Mouse (Mus musculus) midbrain, postnatal 0 days (tissue): ENCODE results near the gene S100pbp. TPM values are rescaled to one million over a fixed set of nuclear protein-coding genes. Genes with fewer than 3 reads are reported as not detected.

Experiments
- ATAC-seq: fragments of 200-750 bp; cut with Nextera tagmentation; 2 replicates; pipeline ENCODE4 v1.8.0; 2017; ENCODE audit warnings: moderate number of reproducible peaks, mild to moderate bottlenecking, moderate TSS enrichment, moderate library complexity; ENCODE audit not compliant: low FRiP score
- DNase-seq: peaks from one replicate; pipeline ENCODE4 v3.0.0-alpha.2; 2015; ENCODE audit warnings: low spot score
- H3K27ac ChIP-seq: fragments of 300-500 bp; sonication (generic); 2 replicates; pipeline ENCODE4 v1.5.1; 2014; ENCODE audit warnings: low read depth, mild to moderate bottlenecking, low read length, mixed read lengths
- H3K27me3 ChIP-seq: fragments of 300-500 bp; sonication (generic); 2 replicates; pipeline ENCODE4 v1.6.1; 2014; ENCODE audit warnings: low read length, control low read depth, mixed read lengths; ENCODE audit not compliant: insufficient read depth
- H3K36me3 ChIP-seq: fragments of 300-500 bp; sonication (generic); 2 replicates; pipeline ENCODE4 v1.6.1; 2014; ENCODE audit warnings: low read length, control low read depth, mixed read lengths; ENCODE audit not compliant: insufficient read depth
- H3K4me1 ChIP-seq: fragments of 300-500 bp; sonication (generic); 2 replicates; pipeline ENCODE4 v1.6.1; 2014; ENCODE audit warnings: mild to moderate bottlenecking, control low read depth, antibody characterized with exemption, low read length, mixed read lengths; ENCODE audit not compliant: insufficient read depth
- H3K4me2 ChIP-seq: fragments of 300-500 bp; sonication (generic); 2 replicates; pipeline ENCODE4 v1.6.1; 2014; ENCODE audit warnings: low read depth, mild to moderate bottlenecking, low read length, mixed read lengths; ENCODE audit not compliant: poor library complexity, severe bottlenecking
- H3K4me3 ChIP-seq: fragments of 300-500 bp; sonication (generic); 2 replicates; pipeline ENCODE4 v1.5.1; 2014; ENCODE audit warnings: low read depth, mild to moderate bottlenecking, low read length, moderate library complexity
- H3K9ac ChIP-seq: fragments of 300-500 bp; sonication (generic); replicated peaks from 2 replicates; pipeline ENCODE4 v1.6.1; 2014; ENCODE audit warnings: mild to moderate bottlenecking, low read length, moderate library complexity, mixed read lengths; ENCODE audit not compliant: poor library complexity, severe bottlenecking
- H3K9me3 ChIP-seq: fragments of 300-500 bp; sonication (generic); 2 replicates; pipeline ENCODE4 v1.6.1; 2016; ENCODE audit warnings: low read length, control low read depth
- CTCF ChIP-seq: IDR thresholded peaks from 2 replicates; pipeline ENCODE4 v1.5.1; 2016; ENCODE audit warnings: antibody characterized with exemption, mild to moderate bottlenecking
- WGBS: fragments of 180-500 bp; shearing (Covaris S2); extraction: QIAGEN DNeasy Blood & Tissue Kit; methylation state at CpG from one replicate; pipeline ENCODE4 v1.1.7; 2014; 5-methylcytosine and 5-hydroxymethylcytosine counted together
- polyA plus RNA-seq: library from polyadenylated mRNA; unstranded; fragments of >200 nt; fragmentation: Nextera tagmentation; extraction: Ambion mirVana; gene quantifications from 2 replicates; pipeline ENCODE4 v1.2.1, GENCODE M21; 2015
- total RNA-seq: library from RNA; depleted of rRNA; stranded (reverse); fragments of >200 nt; gene quantifications from 2 replicates; pipeline ENCODE4 v1.2.3, GENCODE M21; 2014

S100pbp gene
- total and polyA plus RNA-seq, 2 experiments from 2014 or later, result 24.2 to 49.6 TPM

- WGBS, result 9% methylated on average over 22 of the region's 22 CpGs
- H3K4me1 ChIP-seq, result peaks cover 21% of the 10 kb centered on the region; the same call in 1 of the 2 replicates
- H3K27me3 ChIP-seq, result no peaks in the 10 kb centered on the region
- H3K4me3 ChIP-seq, result peak overlapping the region; percentile 50
- peak overlapping the region; percentile 69 for H3K4me2 ChIP-seq
- no peaks in the 10 kb centered on the region for H3K9me3 ChIP-seq
- H3K9ac ChIP-seq, result peak overlapping the region; percentile 52
- ATAC-seq (peak; percentile 18; the same call in 1 of the 2 replicates), DNase-seq (peak; percentile 68)
- H3K27ac ChIP-seq, result no peak overlapping the region; the same call in 1 of the 2 replicates
- TF ChIP-seq CTCF, result no peak
- H3K36me3 ChIP-seq, result peaks cover 26% of the 10 kb centered on the region
Measured at GRCm38 (mm10) chr4:129227170-129227984, 37.9 kb upstream of the S100pbp start.

DNA sequence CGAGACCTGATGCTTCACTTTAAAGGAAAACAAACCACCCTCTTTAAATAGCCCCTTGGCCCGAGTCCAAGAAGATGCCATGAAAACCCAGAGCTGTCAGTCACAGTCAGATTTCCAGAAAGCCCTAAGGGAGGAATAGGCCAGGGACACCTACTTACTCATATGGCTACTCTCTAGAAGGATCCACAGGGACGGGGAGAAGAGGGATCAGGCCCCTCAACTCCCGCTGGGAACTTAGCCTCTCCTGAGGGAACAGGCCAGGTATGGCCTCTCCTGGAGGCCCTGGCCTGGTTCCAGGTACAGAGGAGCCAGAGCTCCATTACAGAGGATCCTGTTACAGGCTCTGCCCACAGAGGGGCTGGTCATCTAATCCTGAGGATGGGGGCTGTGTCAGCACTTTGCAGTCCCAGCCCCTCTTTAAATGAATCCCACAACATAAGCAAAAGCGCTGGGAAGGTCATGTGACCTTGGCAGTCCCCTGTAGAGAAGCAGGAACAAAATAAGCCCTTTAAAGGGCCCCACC, 37.0 kb upstream of the S100pbp start:
- peaks cover 21% of the 10 kb centered on the region; the same call in 1 of the 2 replicates for H3K4me1 ChIP-seq
- no peak overlapping the region; the same call in 1 of the 2 replicates for H3K27ac ChIP-seq
- peaks cover 33% of the 10 kb centered on the region for H3K36me3 ChIP-seq
- 22% methylated on average over 5 of the region's 5 CpGs for WGBS
- H3K9ac ChIP-seq, result peak overlapping the region; percentile 52
- no peaks in the 10 kb centered on the region for H3K27me3 ChIP-seq
- H3K4me2 ChIP-seq, result peak overlapping the region; percentile 69
- TF ChIP-seq CTCF, result no peak
- H3K4me3 ChIP-seq, result peak overlapping the region; percentile 50
- no peaks in the 10 kb centered on the region for H3K9me3 ChIP-seq
- DNase-seq, result no peak
- ATAC-seq, result no peak

DNA sequence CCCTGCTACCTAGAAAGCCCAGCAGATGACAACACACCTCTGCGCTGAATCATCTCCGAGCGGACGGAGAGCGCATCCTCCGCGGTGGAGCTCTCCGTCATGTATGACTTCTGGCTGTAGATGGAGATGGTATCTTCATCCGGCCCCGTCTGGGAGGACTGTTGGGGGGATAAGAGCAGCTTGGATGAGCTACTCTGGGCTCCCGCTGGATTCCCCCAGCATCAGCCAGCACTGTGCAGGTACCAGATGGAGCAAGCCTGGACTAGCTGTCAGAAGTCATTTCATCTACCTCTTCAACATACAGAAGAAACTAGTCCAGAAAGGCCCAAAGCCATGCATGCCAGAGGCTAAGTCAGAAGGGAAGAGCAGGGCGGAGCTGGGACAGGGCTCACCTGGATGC, 35.8 kb upstream of the S100pbp start:
- ATAC-seq (no peak), DNase-seq (no peak)
- Histone ChIP-seq H3K27ac (no peak overlapping the region), H3K4me3 (no peak overlapping the region), H3K9me3 (no peaks in the 10 kb centered on the region), H3K9ac (no peak overlapping the region), H3K4me2 (no peak overlapping the region), H3K36me3 (peaks cover 45% of the 10 kb centered on the region), H3K4me1 (peaks cover 21% of the 10 kb centered on the region; the same call in 1 of the 2 replicates), H3K27me3 (no peaks in the 10 kb centered on the region)
- 94% methylated on average over 12 of the region's 12 CpGs for WGBS
- no peak for TF ChIP-seq CTCF

GRCm38 (mm10) chr4:129223421-129224281, 34.1 kb upstream of the S100pbp start:
- peaks cover 58% of the 10 kb centered on the region for H3K36me3 ChIP-seq
- H3K27ac ChIP-seq, result no peak overlapping the region
- no peak for TF ChIP-seq CTCF
- H3K4me3 ChIP-seq, result no peak overlapping the region
- H3K9me3 ChIP-seq, result no peaks in the 10 kb centered on the region
- 26% methylated on average over 55 of the region's 55 CpGs for WGBS
- ATAC-seq (peak; percentile 21; the same call in 1 of the 2 replicates), DNase-seq (no peak)
- peaks cover 21% of the 10 kb centered on the region; the same call in 1 of the 2 replicates for H3K4me1 ChIP-seq
- no peaks in the 10 kb centered on the region for H3K27me3 ChIP-seq
- 0 out of 2 replicates have a peak overlapping the region, but pooled peaks have one; percentile 33 for H3K9ac ChIP-seq
- peak overlapping the region; percentile 33; the same call in 1 of the 2 replicates for H3K4me2 ChIP-seq

GRCm38 (mm10) chr4:129222019-129222925, 32.7 kb upstream of the S100pbp start:
- H3K9ac ChIP-seq, result 0 out of 2 replicates have a peak overlapping the region, but pooled peaks have one; percentile 19
- H3K4me1 ChIP-seq, result peaks cover 12% of the 10 kb centered on the region; the same call in 1 of the 2 replicates
- H3K27me3 ChIP-seq, result no peaks in the 10 kb centered on the region
- H3K27ac ChIP-seq, result no peak overlapping the region
- 75% methylated on average over 31 of the region's 31 CpGs for WGBS
- H3K9me3 ChIP-seq, result no peaks in the 10 kb centered on the region
- DNase-seq (no peak), ATAC-seq (no peak)
- no peak for TF ChIP-seq CTCF
- H3K4me2 ChIP-seq, result no peak overlapping the region
- no peak overlapping the region for H3K4me3 ChIP-seq
- H3K36me3 ChIP-seq, result peaks cover 70% of the 10 kb centered on the region
